Mouse (Mus musculus) lung, adult 18-20 months (tissue): Measurements from ENCODE around the gene Cnih1.
"Not testable (repeated sequence)": the region's sequence is repeated elsewhere in the genome, so short reads cannot be mapped to it uniquely, and the experiment has no call there.

Experiments
- DNase-seq, 2 experiments: peaks; one replicate each; pipeline ENCODE4 v3.0.0; 2022; ENCODE audit warnings: mixed read lengths in 2 of 2

Cnih1 gene

DNA sequence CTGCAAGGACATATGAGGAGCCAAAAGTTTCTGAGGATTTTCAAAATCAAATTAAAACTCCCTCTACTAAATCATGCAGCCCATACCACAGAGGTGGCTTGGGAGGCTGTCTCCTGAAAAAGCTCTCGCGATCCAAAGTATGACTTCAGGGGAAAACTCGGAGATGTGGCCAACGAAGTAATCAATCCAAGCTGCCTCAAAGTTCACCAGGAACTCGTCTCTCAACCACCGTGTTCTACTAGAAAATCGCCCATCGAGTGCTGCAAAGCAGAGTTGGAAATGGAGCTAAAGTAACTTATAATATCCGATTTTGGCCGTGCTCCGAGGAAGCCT is 791 bp downstream of the Cnih1 start:
- DNase-seq, result no peak

GRCm38 (mm10) chr14:46785247-46785646 is 3.0 kb downstream of the Cnih1 start:
- DNase-seq, result no peak

- no peak for DNase-seq
Observed at GRCm38 (mm10) chr14:46783327-46783926, 4.8 kb downstream of the Cnih1 start.

DNA sequence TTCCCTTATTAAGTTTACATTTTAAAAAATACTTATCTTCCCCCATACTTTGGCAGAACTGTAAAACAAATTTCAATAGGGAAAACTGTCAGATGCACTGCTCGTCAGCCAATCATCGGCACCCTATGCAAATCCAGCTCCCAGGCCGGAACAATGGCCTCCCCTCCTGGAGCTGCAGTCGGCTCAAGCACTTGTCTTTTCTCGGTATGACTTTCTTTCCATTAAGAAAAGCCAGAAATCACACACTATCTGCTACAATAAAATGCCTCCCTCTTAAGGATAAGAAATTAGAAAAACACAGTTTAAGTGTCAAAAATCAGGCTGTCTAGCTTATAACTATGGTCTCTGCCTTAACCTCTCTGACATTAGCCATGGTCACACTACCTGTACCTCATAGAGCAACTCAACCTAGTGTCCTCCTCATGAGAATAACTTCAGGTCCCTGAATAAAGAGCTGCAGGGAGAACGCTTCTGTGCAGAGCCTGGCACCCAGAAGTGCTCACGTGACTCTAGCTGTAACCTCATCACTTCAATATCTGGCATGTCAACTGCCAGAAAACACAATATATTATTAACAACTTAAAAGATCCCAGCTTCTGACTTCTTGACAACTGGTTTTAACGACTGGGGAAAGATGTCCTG is 5.9 kb downstream of the Cnih1 start:
- no peak for DNase-seq

- no peak for DNase-seq
Observed at GRCm38 (mm10) chr14:46781086-46781485, 7.1 kb downstream of the Cnih1 start.

DNA sequence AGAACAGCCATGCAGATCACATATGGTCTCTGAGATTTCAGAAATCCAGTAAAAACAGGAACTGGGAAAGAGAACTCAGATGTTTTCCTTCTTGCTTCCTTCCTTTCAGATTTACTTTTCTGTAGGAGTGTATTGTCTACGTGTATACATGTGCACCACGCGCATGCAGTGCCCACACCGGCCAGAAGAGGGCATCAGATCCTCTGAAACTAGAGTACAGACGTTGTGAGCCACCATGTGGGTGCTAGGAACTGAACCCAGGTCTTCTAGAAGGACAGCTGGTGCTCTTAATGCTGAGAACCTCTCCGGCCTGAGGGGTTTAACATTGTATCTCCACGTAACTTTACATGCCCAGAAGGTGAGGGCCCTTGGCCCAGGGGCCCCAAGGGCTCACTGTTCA is 9.0 kb downstream of the Cnih1 start:
- no peak for DNase-seq

DNA sequence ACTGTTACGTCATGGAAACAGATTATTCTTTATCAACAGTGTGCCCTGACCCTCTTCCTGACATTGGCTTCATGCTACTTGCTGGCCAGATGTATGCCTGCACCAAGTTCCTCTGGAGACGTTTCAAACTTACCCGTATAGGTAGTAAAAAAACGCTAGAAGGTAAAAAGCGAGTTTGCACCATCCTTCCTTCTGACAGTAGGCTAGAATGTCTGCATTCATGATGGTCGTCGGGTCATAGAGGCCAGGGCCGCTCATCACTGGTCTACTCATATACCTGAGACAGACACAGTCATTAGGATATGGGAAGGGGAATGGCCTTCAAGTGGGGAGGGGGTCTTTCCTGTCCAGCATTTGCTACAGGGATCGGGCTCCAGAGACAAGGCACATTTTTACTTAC is 9.5 kb downstream of the Cnih1 start:
- no peak for DNase-seq

GRCm38 (mm10) chr14:46770036-46770435 is 18.2 kb downstream of the Cnih1 start:
- DNase-seq, result no peak

DNA sequence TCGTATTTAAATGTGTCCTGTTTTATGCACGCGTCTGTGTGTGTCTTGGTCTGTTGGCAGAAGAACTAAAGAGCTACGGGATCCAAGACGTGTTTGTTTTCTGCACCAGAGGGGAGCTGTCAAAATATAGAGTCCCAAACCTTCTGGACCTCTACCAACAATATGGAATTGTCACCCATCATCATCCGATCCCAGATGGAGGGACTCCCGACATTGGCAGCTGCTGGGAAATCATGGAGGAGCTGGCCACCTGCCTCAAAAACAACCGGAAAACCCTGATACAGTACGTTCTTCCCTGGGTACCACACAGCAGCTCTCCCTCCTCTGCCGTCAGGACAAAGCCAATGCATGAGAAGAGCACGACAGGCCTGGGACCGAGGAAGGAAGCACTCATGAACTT is 21.1 kb downstream of the Cnih1 start:
- DNase-seq, result no peak

DNA sequence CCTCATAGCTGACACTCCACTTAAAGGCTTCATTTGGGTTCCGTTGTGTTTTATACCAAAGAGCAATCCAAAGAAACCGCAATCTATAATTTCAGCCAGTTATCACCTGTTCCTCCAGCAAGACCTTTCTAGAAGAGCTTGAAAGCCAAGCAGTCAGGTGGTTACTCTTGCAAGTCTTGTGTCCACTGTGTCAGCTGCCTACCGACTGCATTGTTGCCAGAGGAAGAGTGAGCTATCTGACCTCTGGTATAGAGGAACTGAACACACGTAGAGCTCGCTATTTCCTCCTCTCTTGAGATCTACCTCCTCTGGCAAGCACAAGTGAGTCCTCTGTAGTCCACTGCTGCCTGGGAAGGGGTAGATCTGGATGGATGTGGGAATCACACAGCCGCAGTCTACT is 27.0 kb downstream of the Cnih1 start:
- DNase-seq, result no peak

DNA sequence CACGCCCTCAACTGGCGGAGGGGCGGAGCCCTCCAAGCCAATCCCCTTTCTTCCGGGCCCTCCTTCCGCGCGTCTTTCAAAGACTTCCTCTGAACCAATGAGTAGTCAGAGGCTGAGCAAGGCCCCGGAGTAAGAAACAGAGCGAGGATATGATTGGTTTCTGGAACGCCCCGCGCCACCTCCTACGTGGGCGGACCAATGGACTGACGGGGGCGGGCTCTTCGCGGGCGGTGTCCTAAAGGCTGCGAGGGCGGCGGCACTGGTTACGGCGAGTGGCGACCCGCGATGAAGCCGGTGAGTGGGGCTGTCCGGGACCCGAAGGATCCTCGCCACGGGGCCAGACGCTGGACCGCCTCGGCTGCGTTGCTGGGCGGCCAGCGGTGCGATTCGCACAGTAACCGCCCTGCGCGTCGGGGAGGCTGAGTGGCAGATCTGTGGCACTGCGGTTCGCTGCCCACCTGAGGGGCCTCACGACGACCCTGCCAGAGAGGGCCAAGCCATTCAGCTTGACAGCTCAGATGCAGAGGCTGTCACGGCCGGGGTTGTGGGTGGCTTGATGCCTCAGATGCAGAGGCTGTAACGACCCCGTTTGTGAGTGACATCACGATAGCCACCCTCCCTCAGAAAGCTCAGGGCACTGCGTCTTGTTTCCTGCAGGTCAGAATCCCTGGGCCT is 27.7 kb downstream of the Cnih1 start, which contains the start of gene Cdkn3:
TSS of gene Cdkn3 (plus strand) at position 187 of the 675 bp plus-strand sequence.
- peak; percentile 96 for DNase-seq

GRCm38 (mm10) chr14:46759970-46760354 is 28.2 kb downstream of the Cnih1 start:
- DNase-seq, result no peak

DNA sequence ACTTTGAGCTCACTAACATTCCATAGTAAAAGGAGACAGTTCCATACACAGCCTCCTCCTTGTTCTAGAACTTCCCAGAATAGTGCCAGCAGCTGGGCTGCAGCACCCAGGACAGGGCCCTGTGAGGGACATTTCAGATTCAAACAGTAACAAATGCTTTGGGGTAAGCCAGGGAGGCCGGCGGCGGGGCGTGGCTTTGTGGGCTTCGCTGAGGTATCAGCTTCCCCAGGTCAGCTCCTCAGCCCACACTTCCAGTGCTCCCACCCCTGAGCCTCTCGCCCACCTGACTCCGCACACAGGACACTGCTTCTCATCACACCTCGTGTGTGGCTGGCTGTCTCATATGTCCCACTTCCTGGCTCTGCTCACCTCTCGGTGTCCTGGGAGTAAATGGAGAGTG is 30.5 kb downstream of the Cnih1 start:
- no peak for DNase-seq

DNA sequence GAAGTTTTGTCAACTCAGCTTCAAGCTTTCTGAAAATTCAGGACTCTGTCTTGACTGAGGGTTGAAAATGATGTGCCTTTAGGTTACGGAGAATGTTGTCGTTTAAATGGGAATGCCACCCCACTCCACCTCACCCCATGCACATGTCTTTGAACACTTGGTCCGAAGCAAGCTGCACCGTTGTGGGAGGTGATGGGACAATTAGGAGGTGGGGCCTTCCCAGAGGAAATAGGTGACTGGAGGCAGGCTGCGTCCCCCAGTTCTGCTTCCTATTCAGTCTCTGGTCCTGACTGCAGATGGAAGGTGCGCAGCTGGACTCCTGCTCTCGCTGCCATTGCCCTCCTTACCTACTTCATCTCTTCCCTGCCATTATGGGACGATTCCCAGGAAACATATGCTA is 32.4 kb downstream of the Cnih1 start:
- no peak for DNase-seq

DNA sequence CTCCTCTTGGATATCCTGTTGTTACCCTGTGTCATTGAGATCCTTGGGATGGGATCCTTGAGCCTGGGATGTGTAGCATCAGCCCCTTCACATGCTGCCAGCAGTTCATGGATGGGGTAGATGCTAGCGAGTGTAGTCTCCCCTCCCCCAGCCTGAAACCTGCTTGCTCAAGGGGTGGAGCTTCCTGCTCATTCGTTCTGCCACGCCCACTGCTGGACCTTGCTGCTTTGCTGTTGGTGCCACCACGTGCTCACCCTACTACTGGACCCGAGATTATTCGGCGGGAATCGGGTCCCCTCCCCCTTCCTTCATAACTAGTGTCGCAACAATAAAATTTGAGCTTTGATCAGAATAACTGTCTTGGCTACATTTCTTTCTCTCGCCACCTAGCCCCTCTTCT is 33.8 kb downstream of the Cnih1 start:
- DNase-seq, result not testable (repeated sequence)

GRCm38 (mm10) chr14:46745413-46745812 is 42.8 kb downstream of the Cnih1 start:
- DNase-seq, result no peak

GRCm38 (mm10) chr14:46742674-46743073 is 45.5 kb downstream of the Cnih1 start:
- DNase-seq, result no peak

DNA sequence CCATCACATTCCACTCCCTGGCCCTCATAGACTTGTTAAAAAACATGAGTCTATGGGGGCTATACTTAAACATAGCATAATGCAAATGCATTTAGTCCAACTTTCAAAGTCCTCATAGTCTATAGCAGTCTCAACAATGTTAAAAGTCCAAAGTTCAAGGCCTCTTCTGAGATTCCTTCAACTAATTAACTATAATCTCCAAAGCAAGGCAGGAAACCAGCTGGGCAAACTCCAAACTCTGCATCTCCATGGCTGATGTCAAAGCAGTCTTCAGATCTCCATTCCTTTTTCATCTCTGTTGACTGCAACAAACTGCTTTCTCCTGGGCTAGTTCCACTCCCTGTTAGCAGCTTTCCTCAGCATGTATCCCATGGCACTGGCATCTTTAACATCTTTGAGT is 50.9 kb downstream of the Cnih1 start:
- DNase-seq, result not testable (repeated sequence)

DNA sequence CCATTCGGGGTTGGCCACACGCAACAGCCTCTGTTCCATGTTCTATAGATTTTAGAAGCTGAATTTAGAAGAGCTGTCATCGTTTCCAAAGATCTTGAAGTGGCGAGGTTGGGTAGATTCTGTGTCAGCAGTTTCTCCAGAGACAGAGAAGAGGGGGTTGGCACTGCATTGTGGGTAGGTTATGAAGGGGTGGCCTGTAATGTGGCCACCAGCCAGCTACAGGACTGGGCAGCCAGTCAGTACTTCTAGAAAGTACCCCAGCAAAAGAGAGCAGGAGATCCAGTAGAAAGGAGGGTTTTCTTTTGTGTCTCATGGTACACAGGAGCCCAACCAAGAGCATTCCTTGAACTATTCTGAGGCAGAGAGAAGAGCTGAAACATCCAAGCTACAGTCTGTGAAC is 51.8 kb downstream of the Cnih1 start:
- DNase-seq, result no peak

- no peak for DNase-seq
Observed at GRCm38 (mm10) chr14:46734761-46735455, 53.3 kb downstream of the Cnih1 start.

- no peak for DNase-seq
Observed at GRCm38 (mm10) chr14:46734262-46734661, 53.9 kb downstream of the Cnih1 start.

- no peak for DNase-seq
Observed at GRCm38 (mm10) chr14:46725743-46726142, 62.5 kb downstream of the Cnih1 start.
